11 mouse cellular contexts compared by ENCODE assay signal in the genomic region with DNA sequence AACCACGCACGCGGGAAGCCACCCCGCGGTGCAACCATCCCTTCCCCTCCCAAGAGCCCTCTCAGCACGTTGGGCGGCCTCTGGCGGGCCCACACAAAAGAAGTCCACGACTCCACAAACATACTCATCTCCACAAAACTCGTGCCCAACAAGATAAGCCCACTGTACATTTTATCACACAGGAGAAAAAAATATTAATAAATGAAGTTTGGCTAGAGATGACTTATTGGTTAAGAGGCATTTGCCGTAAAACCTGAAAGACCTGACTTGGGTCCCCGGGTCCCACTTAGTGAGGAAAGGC. TPM values are rescaled to one million over a fixed set of nuclear protein-coding genes. Genes with fewer than 3 reads are reported as not detected.
A peak's percentile ranks its signal among the peaks of the same experiment; 100 is the strongest.
DNase-seq lines count a peak whose midpoint lies in the region; ATAC-seq and TF ChIP-seq lines count a peak whose summit lies in the region.
"Had no signal": no experiment of that assay in that cellular context is flagged by ENCODE, and none has a peak within 500 bp of the region (broad histone marks: within the 10 kb centered on the region; RNA-seq: fewer than 3 reads in every experiment).

No protein-coding gene starts in this region.

- H3K9me3 ChIP-seq in kidney, postnatal 0 days (replicated peaks; ENCODE audit: low read length) = no peaks in the 10 kb centered on the region
- H3K9me3 ChIP-seq in embryonic facial prominence, embryonic 12.5 days = no peaks in the 10 kb centered on the region
- H3K9me3 ChIP-seq in intestine, embryonic 16.5 days (ENCODE audit: control insufficient read depth, low read length) = no peaks in the 10 kb centered on the region
- no peaks in the 10 kb centered on the region for H3K9me3 ChIP-seq in midbrain, postnatal 0 days (ENCODE audit: low read length)

- H3K9ac ChIP-seq in kidney, postnatal 0 days (ENCODE audit: low read depth, low read length) = no peak overlapping the region
- H3K9ac ChIP-seq in embryonic facial prominence, embryonic 12.5 days = peak overlapping the region; percentile 48
- H3K9ac ChIP-seq in intestine, embryonic 16.5 days (ENCODE audit: low read depth, low read length) = peak overlapping the region; percentile 90
- H3K9ac ChIP-seq in midbrain, postnatal 0 days (replicated peaks; ENCODE audit: low read length, poor library complexity, severe bottlenecking) = no peak overlapping the region

- peak overlapping the region; percentile 99 for H3K4me2 ChIP-seq in kidney, postnatal 0 days (ENCODE audit: low read length)
- H3K4me2 ChIP-seq in embryonic facial prominence, embryonic 12.5 days (replicated peaks) = peak overlapping the region; percentile 90
- peak overlapping the region; percentile 83 for H3K4me2 ChIP-seq in intestine, embryonic 16.5 days (ENCODE audit: low read depth, low read length)
- H3K4me2 ChIP-seq in midbrain, postnatal 0 days (ENCODE audit: low read depth, low read length, poor library complexity, severe bottlenecking) = no peak overlapping the region

- whole genome bisulfite sequencing in kidney, postnatal 0 days = 5% methylated on average over 12 of the region's 12 CpGs
- WGBS in embryonic facial prominence, embryonic 12.5 days = under 1% methylated on average over 12 of the region's 12 CpGs
- 2% methylated on average over 12 of the region's 12 CpGs for WGBS in intestine, embryonic 16.5 days
- 3% methylated on average over 12 of the region's 12 CpGs for WGBS in midbrain, postnatal 0 days

- no peak for ATAC-seq in kidney, postnatal 0 days (replicated peaks; ENCODE audit: low FRiP score, low read depth)
- no peak for ATAC-seq in embryonic facial prominence, embryonic 12.5 days (ENCODE audit: insufficient number of reproducible peaks, insufficient read depth, low FRiP score, low TSS enrichment)
- ATAC-seq in intestine, embryonic 16.5 days = no peak
- no peak for ATAC-seq in midbrain, postnatal 0 days (ENCODE audit: low FRiP score)

- peaks cover 17% of the 10 kb centered on the region; the same call in 1 of the 2 replicates for H3K4me1 ChIP-seq in kidney, postnatal 0 days (replicated peaks; ENCODE audit: insufficient read depth, low read length)
- H3K4me1 ChIP-seq in embryonic facial prominence, embryonic 12.5 days = peaks cover 18% of the 10 kb centered on the region
- H3K4me1 ChIP-seq in intestine, embryonic 16.5 days (ENCODE audit: control insufficient read depth, insufficient read depth, low read length) = peaks cover 4% of the 10 kb centered on the region
- H3K4me1 ChIP-seq in midbrain, postnatal 0 days (ENCODE audit: insufficient read depth, low read length) = 0 out of 2 replicates have a peak, but pooled peaks cover 7% of the 10 kb centered on the region

- H3K4me3 ChIP-seq in kidney, postnatal 0 days (replicated peaks; ENCODE audit: low read depth, low read length) = peak overlapping the region; percentile 56
- peak overlapping the region; percentile 59 for H3K4me3 ChIP-seq in embryonic facial prominence, embryonic 12.5 days
- peak overlapping the region; percentile 69 for H3K4me3 ChIP-seq in intestine, embryonic 16.5 days (ENCODE audit: low read length)
- peak overlapping the region; percentile 10; the same call in 1 of the 2 replicates for H3K4me3 ChIP-seq in midbrain, postnatal 0 days (ENCODE audit: low read depth, low read length)

- TF ChIP-seq CTCF in kidney, postnatal 0 days (IDR thresholded peaks at IDR 0.05; ENCODE audit: low read depth) = no peak
- TF ChIP-seq CTCF in midbrain, postnatal 0 days (IDR thresholded peaks at IDR 0.05) = no peak

- no peak for DNase-seq in kidney, postnatal 0 days (ENCODE audit: low spot score)
- DNase-seq in kidney, postnatal 36 days = no peak
- DNase-seq in midbrain, postnatal 0 days (ENCODE audit: low spot score) = no peak
- DNase-seq in gastrocnemius, adult 8-10 months (ENCODE audit: low spot score in 2 of 2) = no peak
- DNase-seq in right cerebral cortex, adult 18-20 months = no peak
- no peak for DNase-seq in left cerebral cortex, adult 8-10 months (ENCODE audit: low spot score in 2 of 2)
- DNase-seq: lung, postnatal 36 days had no signal

- H3K36me3 ChIP-seq in kidney, postnatal 0 days (ENCODE audit: insufficient read depth, low read length) = no peaks in the 10 kb centered on the region
- no peaks in the 10 kb centered on the region for H3K36me3 ChIP-seq in embryonic facial prominence, embryonic 12.5 days
- no peaks in the 10 kb centered on the region for H3K36me3 ChIP-seq in intestine, embryonic 16.5 days (ENCODE audit: control insufficient read depth, insufficient read depth, low read length)
- H3K36me3 ChIP-seq in midbrain, postnatal 0 days (ENCODE audit: insufficient read depth, low read length) = no peaks in the 10 kb centered on the region

- no peak overlapping the region for H3K27ac ChIP-seq in kidney, postnatal 0 days
- no peak overlapping the region for H3K27ac ChIP-seq in embryonic facial prominence, embryonic 12.5 days
- H3K27ac ChIP-seq in intestine, embryonic 16.5 days (ENCODE audit: low read length) = no peak overlapping the region
- no peak overlapping the region for H3K27ac ChIP-seq in midbrain, postnatal 0 days (ENCODE audit: low read depth, low read length)

- peaks cover 39% of the 10 kb centered on the region for H3K27me3 ChIP-seq in kidney, postnatal 0 days (ENCODE audit: insufficient read depth, low read length)
- peaks cover 18% of the 10 kb centered on the region for H3K27me3 ChIP-seq in embryonic facial prominence, embryonic 12.5 days
- peaks cover 35% of the 10 kb centered on the region for H3K27me3 ChIP-seq in intestine, embryonic 16.5 days (replicated peaks; ENCODE audit: control insufficient read depth, insufficient read depth, low read length)
- peaks cover 59% of the 10 kb centered on the region for H3K27me3 ChIP-seq in midbrain, postnatal 0 days (ENCODE audit: insufficient read depth, low read length)

RNA-seq across cellular contexts. Expression of a gene that starts 2.5 kb away (rescaled TPM):
- polyA plus RNA-seq in kidney, postnatal 0 days (2015; fragmentation: Nextera tagmentation; extraction: Ambion mirVana) = 0.43 and 0.46 TPM in 2 replicates
- polyA plus RNA-seq in embryonic facial prominence, embryonic 12.5 days (2016; fragmentation: Nextera tagmentation; extraction: Ambion mirVana) = 0.95 and 1.1 TPM in 2 replicates
- 3.8 and 4.0 TPM in 2 replicates for polyA plus RNA-seq in intestine, embryonic 16.5 days (2015; fragmentation: Nextera tagmentation; extraction: Ambion mirVana)
- total RNA-seq in midbrain, postnatal 0 days (2014; rRNA removed) = 0.14 and 0.27 TPM in 2 replicates
- 0.14 and 0.15 TPM in 2 replicates for polyA plus RNA-seq in midbrain, postnatal 0 days (2015; fragmentation: Nextera tagmentation; extraction: Ambion mirVana)
- not detected for total RNA-seq in gastrocnemius, adult 8-10 months (2022)
- under 1 TPM; 0.46 to 0.67 (median 0.59) TPM for total RNA-seq in left cerebral cortex, adult 8-10 months (2022)
- total RNA-seq: MEL had no signal
- polyA plus RNA-seq: gonadal fat pad, adult 2 months had no signal

RNA-seq across cellular contexts. Expression of a gene that starts 46.1 kb away (rescaled TPM):
- polyA plus RNA-seq in kidney, postnatal 0 days (2015; fragmentation: Nextera tagmentation; extraction: Ambion mirVana) = 0.16 TPM in 1 of 2 replicates, not detected in the other
- 0.43 and 0.60 TPM in 2 replicates for polyA plus RNA-seq in embryonic facial prominence, embryonic 12.5 days (2016; fragmentation: Nextera tagmentation; extraction: Ambion mirVana)
- 0.32 TPM in 1 of 2 replicates, not detected in the other for polyA plus RNA-seq in intestine, embryonic 16.5 days (2015; fragmentation: Nextera tagmentation; extraction: Ambion mirVana)
- not detected in 2 replicates for total RNA-seq in midbrain, postnatal 0 days (2014; rRNA removed)
- not detected in 2 replicates for polyA plus RNA-seq in midbrain, postnatal 0 days (2015; fragmentation: Nextera tagmentation; extraction: Ambion mirVana)
- not detected for total RNA-seq in gastrocnemius, adult 8-10 months (2022)
- total RNA-seq in left cerebral cortex, adult 8-10 months (2022) = not detected
- total RNA-seq: MEL had no signal
- polyA plus RNA-seq: gonadal fat pad, adult 2 months had no signal

RNA-seq across cellular contexts. Expression of a gene that starts 56.9 kb away (rescaled TPM):
- 0.19 and 0.84 TPM in 2 replicates for polyA plus RNA-seq in kidney, postnatal 0 days (2015; fragmentation: Nextera tagmentation; extraction: Ambion mirVana)
- not detected in 2 replicates for polyA plus RNA-seq in embryonic facial prominence, embryonic 12.5 days (2016; fragmentation: Nextera tagmentation; extraction: Ambion mirVana)
- 1.9 and 2.5 TPM in 2 replicates for polyA plus RNA-seq in intestine, embryonic 16.5 days (2015; fragmentation: Nextera tagmentation; extraction: Ambion mirVana)
- total RNA-seq in midbrain, postnatal 0 days (2014; rRNA removed) = not detected in 2 replicates
- not detected in 2 replicates for polyA plus RNA-seq in midbrain, postnatal 0 days (2015; fragmentation: Nextera tagmentation; extraction: Ambion mirVana)
- total RNA-seq in gastrocnemius, adult 8-10 months (2022) = not detected
- total RNA-seq in left cerebral cortex, adult 8-10 months (2022) = not detected
- total RNA-seq: MEL had no signal

Comparison
In these comparisons a context has a peak if more than half of its experiments do, and no peak if none do; other contexts are left out.
1. H3K4me3 ChIP-seq: peak in every context shown above with its lines; median percentile 69 in intestine, embryonic 16.5 days; 59 in embryonic facial prominence, embryonic 12.5 days; 56 in kidney, postnatal 0 days; 10 in midbrain, postnatal 0 days.
2. H3K9ac ChIP-seq: peak in embryonic facial prominence, embryonic 12.5 days (single experiment) and intestine, embryonic 16.5 days (single experiment); none in kidney, postnatal 0 days (single experiment) and midbrain, postnatal 0 days (single experiment).